Mouse (Mus musculus) retina, embryonic 14.5 days (tissue): ENCODE data around the gene Slc9a8.

Source experiments
- DNase-seq: peaks from one replicate; pipeline ENCODE4 v3.0.0-alpha.2; 2015; ENCODE audit warnings: low spot score

Slc9a8 gene

DNA sequence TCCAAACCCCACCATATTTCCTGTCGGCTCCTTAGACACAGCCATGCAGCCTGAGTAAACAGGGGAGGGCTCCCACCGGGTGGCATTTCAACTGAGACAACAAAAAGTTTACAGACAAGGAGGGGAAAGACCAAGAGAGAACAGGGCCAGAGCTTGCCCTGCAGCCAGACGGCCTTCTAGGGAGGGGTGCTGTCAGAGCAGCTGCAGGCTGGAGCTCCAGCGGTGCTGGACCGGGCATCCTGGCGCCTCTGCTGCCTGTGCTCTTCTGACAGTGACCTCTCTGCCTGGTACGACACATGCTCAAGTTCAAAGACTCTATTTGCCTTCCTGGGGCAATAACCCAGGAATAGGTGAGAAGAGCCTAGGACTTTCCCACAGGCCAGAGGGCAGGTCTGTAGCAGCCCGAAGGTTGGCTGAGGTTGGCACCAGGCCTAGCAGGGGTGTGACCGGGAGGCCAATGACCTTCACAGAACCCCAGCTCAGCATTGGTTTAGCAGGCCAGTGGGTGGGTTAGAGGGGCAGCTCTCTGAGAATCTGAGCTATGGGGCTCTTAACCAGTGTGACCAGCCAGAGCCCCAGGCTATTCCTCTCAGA lies 5.4 kb upstream of the Slc9a8 start:
- no peak for DNase-seq

DNA sequence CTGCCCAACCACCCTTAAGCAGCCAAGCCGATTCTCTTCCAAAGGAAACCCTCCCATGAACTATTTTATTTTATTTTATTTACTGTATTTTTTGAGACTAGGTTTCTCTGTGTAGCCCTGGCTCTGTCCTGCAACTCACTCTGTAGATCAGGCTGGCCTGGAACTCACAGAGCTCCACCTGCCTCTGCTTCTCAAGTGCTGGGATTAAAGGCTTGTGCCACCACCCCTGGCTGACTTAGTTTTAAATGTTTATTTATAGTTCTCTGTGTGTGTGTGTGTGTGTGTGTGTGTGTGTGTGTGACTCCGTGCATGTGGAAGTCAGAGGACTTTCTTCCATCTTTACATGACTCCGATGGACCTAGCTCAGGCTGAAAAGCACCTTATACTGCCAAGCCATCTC lies 4.5 kb upstream of the Slc9a8 start:
- no peak for DNase-seq

GRCm38 (mm10) chr2:167417694-167418093 lies 3.8 kb upstream of the Slc9a8 start:
- peak; percentile 80 for DNase-seq

GRCm38 (mm10) chr2:167419204-167419603 lies 2.3 kb upstream of the Slc9a8 start:
- DNase-seq = peak; percentile 84

DNA sequence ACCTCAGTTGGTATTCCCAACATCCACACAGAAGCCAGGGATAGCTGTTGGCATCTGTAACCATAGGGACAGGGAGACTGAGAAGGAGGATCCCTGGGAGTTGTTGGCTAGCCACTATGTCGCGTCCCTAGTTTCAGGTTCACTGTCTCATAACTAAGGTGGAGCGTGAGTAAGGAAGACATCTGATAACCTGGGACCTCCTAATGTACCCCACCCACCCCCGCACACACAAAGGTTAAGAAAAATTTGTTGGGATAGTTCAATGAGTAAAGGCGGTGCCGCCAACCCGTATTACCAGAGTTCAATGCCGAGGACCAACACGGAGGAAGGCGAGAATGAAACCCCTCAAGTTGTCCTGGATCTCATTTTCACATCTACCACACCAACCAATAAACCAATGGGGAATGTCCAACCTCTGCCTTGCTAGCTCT lies 686 bp upstream of the Slc9a8 start:
- peak; percentile 17 for DNase-seq

DNA sequence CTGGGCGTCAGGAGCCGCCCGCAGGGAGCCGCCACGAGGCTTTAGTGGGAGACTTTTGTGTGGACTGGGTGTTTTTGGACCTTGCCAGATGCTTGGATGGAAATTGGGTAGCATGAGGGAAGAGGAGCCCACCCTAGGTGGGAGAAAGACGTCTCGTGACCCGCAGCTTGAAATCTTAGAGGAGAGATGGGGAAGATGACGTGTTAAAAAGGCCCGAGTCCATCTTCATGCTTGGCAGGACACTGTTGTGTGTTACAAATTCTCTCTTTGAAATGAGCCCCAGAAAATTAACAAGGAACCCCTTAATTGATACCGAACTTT lies 598 bp downstream of the Slc9a8 start:
- DNase-seq = no peak

DNA sequence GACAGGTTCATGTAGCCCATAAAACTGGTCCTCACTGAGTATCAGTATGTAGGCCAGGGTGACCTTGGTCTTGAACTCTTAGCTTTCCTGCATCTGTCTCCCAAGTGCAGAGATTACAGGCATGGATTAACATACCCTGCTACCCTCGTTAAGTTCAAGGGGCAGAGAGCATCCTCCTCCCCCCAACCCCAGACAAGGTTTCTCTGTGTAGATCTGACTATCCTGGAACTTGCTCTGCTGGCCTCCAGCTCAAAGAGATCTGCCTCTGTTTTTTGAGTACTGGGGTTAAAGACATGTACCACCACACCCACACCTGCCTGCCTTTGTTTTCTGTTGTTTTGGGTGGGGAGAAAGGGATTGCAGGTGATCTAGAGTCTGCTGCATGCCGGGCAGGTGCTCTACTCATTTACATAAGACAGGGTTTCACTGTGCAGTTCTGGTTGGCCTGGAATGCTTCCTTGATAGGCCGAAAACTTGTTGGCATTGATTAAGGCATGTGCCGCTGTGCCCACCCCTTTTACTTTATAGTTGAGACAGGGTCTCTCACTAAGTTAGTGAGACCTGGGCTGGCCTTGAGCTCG lies 1.6 kb downstream of the Slc9a8 start:
- DNase-seq = no peak

GRCm38 (mm10) chr2:167424040-167424439 lies 2.5 kb downstream of the Slc9a8 start:
- DNase-seq = no peak

DNA sequence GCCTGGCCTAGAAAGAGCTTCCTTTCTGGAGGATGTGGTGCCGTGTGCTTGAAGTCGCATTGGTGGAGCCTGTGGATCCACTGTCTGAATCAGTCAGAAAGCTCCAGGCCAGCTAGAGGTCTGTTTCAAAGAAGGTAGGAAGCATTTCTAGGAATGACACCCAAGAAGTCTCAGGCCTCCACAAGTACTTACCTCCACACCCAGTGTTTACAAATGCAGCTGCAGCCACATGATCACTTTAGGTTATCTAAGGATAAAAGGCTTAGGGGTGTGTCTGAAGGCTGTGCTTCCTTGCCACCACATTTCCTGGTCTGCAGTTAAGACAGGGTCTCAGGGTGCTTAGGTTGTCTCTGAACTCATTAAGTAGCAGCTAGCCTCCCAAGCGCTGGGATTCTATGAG lies 3.0 kb downstream of the Slc9a8 start:
- DNase-seq = no peak

DNA sequence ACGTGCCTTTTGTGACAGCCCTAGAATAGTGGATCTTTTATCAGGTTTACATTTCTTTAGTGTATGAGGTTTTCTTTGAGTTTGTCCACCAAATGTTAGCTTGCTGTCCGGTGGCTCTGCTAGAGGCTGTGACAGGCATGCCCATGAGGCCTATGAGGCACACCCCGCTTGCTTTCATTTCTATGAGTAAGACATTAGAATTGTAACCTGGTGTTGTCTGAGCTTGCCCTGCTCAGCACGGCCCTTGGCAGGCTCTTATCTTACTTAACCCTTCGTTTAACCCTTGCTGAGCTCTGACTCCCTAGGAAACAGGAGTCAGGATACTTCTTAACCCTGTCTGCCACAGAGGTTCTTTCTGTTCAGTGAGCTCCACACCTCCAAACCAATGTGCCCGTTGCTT lies 3.9 kb downstream of the Slc9a8 start:
- DNase-seq = no peak

- DNase-seq = no peak
Measured at GRCm38 (mm10) chr2:167429596-167429995, 8.1 kb downstream of the Slc9a8 start.

DNA sequence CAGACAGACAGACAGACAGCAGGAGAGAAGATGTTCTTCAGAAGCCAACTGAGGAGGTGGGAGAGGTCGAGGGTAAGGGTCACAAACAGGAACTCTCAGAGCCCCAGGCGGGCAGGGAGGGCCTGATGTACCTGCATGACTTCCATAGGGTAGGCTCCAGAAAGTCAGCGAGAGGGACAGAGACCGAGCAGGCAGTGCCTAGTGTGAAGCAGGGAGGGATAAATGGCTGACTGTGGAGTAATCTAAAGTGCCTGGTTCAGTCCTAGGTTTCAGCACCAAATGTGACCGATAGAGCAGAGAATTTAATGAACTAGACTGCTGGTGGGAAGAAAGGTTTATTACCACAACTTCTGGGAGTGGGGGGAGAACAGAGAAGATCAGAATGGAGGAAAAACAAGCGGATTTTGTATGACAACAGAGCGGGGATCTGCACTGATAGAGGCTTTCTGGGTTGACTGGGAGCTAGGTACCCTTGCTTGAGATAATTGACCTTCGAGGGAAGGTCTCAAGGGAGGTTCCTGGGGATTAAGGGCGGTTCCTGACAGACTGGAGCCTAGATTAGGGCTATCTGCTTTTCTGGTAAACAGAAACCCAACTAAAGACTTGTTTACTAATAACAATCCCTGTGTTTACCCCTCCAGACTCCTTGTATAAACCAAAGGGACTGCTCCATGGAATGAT lies 9.4 kb downstream of the Slc9a8 start:
- DNase-seq = no peak

DNA sequence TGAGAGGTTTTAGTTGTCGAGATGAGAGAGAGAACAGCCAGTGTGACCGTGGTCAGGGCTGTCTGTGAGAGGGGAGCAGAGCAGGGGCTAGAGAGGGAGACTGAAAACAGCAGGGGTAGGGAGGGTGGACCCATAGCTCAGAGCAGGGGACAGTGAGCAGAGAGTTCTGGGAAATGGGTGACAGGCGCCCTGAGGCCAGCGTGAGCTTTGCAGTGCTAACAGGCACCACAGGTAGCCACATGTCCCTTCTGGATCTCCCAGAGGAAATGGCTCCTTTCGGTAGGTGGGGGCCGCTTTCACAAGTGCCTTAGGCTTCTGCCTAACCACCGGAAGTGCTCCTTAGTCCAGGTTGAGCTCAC lies 9.9 kb downstream of the Slc9a8 start:
- no peak for DNase-seq

- DNase-seq = no peak
Measured at GRCm38 (mm10) chr2:167434570-167434969, 13.1 kb downstream of the Slc9a8 start.

DNA sequence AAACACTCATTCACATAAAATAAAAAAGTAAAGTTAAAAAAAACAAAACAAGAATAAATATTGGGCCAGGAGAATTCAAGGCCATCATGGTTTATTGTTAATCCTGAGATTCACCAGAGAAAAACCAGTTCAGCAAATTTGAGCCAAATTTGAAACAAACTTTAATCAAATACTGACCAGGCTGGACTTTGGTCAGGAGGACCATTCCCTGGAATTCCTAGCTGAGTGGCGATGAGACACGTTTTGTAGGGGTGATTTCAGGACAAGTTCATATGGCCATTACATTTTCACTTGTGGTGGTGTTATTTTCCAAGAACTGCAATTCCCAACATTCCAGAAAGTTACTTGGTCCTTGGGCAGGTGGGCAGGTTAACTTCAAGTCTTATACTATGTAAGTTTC lies 14.1 kb downstream of the Slc9a8 start:
- no peak for DNase-seq

GRCm38 (mm10) chr2:167436371-167436770 lies 14.9 kb downstream of the Slc9a8 start:
- DNase-seq = no peak

DNA sequence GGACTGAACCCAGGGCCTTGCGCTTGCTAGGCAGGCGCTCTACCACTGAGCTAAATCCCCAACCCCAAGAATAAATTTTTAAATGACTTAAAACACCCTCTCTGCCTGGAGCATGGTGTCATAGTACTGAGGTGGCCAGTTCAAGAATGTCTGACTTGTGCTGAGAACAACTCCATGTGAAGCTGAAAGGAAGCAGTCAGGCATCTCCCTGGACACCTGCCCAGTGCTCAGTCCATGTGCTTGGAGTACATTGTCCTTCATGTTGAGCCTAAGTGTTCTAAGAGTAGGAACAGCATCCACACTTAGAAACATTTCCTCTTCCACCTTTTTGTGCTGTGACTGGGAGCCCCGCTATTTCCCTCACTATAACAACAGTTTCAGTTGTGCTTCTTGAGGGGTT lies 17.9 kb downstream of the Slc9a8 start:
- no peak for DNase-seq

DNA sequence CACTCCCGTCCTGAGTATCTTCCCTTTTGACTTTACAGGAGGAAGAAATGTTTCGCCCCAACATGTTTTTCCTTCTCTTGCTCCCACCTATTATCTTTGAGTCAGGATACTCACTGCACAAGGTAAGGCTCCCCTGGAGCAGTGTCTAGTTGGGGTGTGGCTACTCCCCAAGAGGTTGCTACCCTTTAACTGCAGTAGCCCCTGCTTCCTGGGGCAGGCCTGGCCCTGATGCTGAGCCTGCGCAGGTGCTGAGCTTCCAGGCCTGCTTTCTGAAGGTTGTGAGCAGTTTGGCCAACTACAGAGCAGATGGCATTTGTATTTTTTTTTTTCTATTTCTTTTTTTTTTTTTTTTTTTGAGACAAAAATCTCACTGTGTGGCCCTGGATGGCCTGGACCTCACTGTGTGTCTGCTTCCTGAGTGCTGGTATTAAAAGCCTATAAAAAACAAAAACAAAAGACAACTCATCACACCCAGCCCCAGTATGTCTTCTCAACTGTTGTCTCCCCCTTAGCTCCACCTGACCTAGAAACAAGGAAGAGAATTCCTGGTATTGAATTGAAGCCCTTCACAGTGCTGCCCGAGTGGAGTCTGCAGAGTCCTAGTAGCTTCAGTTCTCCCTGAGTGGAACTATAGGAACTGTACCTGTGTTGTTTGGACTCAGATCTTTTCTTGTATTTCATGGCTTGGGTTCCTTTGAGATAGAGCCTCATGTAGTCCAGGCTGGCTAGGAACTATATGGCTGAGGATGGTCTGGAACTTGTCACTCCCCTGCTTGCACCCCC lies 22.1 kb downstream of the Slc9a8 start:
- no peak for DNase-seq

DNA sequence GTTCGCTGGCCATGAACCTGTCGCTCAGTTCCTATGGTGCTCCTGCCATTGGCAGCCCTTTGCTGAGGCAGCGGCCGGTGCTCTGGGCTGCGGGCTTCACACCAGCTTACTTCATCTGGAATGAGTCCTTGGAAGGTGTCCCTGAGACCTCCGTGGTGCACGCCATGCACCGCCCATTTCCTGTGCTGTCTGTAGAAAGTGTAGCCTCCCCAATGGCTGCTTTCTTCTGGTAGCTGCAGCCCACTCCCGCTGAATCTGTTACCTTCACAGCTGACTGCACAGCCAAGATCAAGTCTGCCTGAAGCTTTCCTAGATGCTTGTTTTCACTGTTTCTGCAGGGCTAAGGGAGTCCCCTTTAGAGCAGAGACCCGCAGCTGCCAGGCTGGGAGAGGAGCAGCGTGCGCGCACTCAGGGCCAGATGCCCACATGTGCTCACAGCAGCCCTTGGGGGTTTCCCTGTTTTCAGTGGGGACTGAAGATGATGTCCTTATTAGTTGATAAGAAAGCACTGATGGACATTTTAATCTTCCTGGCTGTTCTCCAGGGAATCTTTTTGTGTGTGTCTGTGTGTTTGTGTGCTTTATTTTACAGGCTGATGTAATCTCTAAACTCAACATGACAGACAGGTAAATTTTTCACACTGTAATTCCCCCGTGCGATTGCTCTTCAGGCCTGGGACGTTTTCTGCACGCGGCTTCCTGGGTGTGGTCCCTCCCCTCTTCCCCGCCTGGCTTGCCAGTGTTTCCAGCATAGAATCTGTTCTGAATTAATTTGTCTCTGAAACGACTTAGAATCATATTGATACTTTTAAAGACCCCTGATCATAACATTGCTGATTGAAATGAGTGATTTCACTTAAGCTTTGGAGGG lies 24.6 kb downstream of the Slc9a8 start:
- DNase-seq = no peak

DNA sequence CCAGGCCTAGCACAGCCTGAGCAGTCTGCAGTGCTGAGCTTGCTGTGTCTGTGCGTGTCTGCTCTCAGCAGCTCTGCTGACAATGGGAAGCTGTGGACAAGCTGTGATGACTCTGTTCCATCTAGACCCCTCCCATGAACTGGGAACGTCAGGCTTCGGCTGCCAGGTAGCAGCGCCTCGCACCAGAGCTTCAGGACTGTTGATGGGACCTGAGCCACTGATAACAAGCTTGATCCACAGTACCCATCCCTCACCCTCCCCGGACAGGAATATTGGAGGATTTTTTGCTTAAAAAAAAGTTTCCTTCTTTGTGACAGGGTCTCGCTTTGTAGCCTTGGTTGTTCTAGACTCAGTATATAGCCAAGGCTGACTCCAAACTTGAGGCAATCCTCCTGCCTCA lies 25.7 kb downstream of the Slc9a8 start:
- DNase-seq = no peak

GRCm38 (mm10) chr2:167447629-167448028 lies 26.1 kb downstream of the Slc9a8 start:
- DNase-seq = no peak
